Mouse (Mus musculus) limb, embryonic 11.5 days (tissue): ENCODE measurements around the gene Ispd. TPM values are rescaled to one million over a fixed set of nuclear protein-coding genes. Genes with fewer than 3 reads are reported as not detected.
"Not testable (repeated sequence)": the region's sequence is repeated elsewhere in the genome, so short reads cannot be mapped to it uniquely, and the experiment has no call there.

Experiments
- ATAC-seq: fragments of 200-750 bp; cut with Nextera tagmentation; 2 replicates; pipeline ENCODE4 v1.8.0; 2017; ENCODE audit warnings: low read depth; ENCODE audit not compliant: insufficient number of reproducible peaks, low FRiP score, low TSS enrichment
- DNase-seq: peaks from one replicate; pipeline ENCODE4 v3.0.0-alpha.2; 2015; ENCODE audit warnings: low spot score
- H3K27ac ChIP-seq: fragments of 300-500 bp; sonication (generic); replicated peaks from 2 replicates; pipeline ENCODE4 v1.5.1; 2014; ENCODE audit warnings: low read depth, mild to moderate bottlenecking, low read length
- H3K27me3 ChIP-seq: fragments of 300-500 bp; sonication (generic); 2 replicates; pipeline ENCODE4 v1.6.1; 2014; ENCODE audit warnings: mild to moderate bottlenecking, low read length, mixed read lengths; ENCODE audit not compliant: control insufficient read depth, insufficient read depth
- H3K36me3 ChIP-seq: fragments of 300-500 bp; sonication (generic); 2 replicates; pipeline ENCODE4 v1.6.1; 2014; ENCODE audit warnings: mild to moderate bottlenecking, low read length, moderate library complexity, mixed read lengths; ENCODE audit not compliant: control insufficient read depth, insufficient read depth
- H3K4me1 ChIP-seq: fragments of 300-500 bp; sonication (generic); 2 replicates; pipeline ENCODE4 v1.6.1; 2014; ENCODE audit warnings: low read length, mixed read lengths; ENCODE audit not compliant: control insufficient read depth, insufficient read depth
- H3K4me2 ChIP-seq: fragments of 300-500 bp; sonication (generic); 2 replicates; pipeline ENCODE4 v1.6.1; 2014; ENCODE audit warnings: low read depth, mild to moderate bottlenecking, moderate library complexity; ENCODE audit not compliant: severe bottlenecking
- H3K4me3 ChIP-seq: fragments of 300-500 bp; sonication (generic); 2 replicates; pipeline ENCODE4 v1.5.1; 2014; ENCODE audit warnings: low read depth, low read length
- H3K9ac ChIP-seq: fragments of 300-500 bp; sonication (generic); 2 replicates; pipeline ENCODE4 v1.6.1; 2014; ENCODE audit warnings: mild to moderate bottlenecking, low read length
- H3K9me3 ChIP-seq: fragments of 300-500 bp; sonication (generic); 2 replicates; pipeline ENCODE4 v1.6.1; 2016; ENCODE audit warnings: low read length; ENCODE audit not compliant: control insufficient read depth
- WGBS: fragments of 180-500 bp; shearing (Covaris S2); extraction: QIAGEN DNeasy Blood & Tissue Kit; methylation state at CpG from one replicate; pipeline ENCODE4 v1.1.7; 2014; 5-methylcytosine and 5-hydroxymethylcytosine counted together
- polyA plus RNA-seq: library from polyadenylated mRNA; unstranded; fragments of >200 nt; fragmentation: Nextera tagmentation; extraction: Ambion mirVana; gene quantifications from 2 replicates; pipeline ENCODE4 v1.2.1, GENCODE M21; 2014

The Ispd gene
- polyA plus RNA-seq, 1 experiment from 2014 or later = 5.5 TPM

- DNase-seq, H3K27me3 ChIP-seq, H3K9ac ChIP-seq, H3K4me3 ChIP-seq, H3K27ac ChIP-seq, H3K4me2 ChIP-seq, H3K9me3 ChIP-seq, H3K36me3 ChIP-seq, ATAC-seq, H3K4me1 ChIP-seq: not testable (repeated sequence)
- WGBS = 86% methylated on average over 3 of the region's 4 CpGs
These were observed 4.9 kb upstream of the Ispd start for GRCm38 (mm10) chr12:36376391-36376790.

GRCm38 (mm10) chr12:36380254-36380653, 996 bp upstream of the Ispd start:
- Histone ChIP-seq H3K9me3 (no peaks in the 10 kb centered on the region), H3K27me3 (no peaks in the 10 kb centered on the region), H3K4me1 (no peaks in the 10 kb centered on the region), H3K4me3 (no peak overlapping the region), H3K27ac (no peak overlapping the region), H3K9ac (no peak overlapping the region), H3K4me2 (no peak overlapping the region), H3K36me3 (no peaks in the 10 kb centered on the region)
- no peak for ATAC-seq
- DNase-seq = no peak
- 72% methylated on average over 3 of the region's 3 CpGs for WGBS

GRCm38 (mm10) chr12:36380806-36381205, 444 bp upstream of the Ispd start:
- Histone ChIP-seq H3K36me3 (no peaks in the 10 kb centered on the region), H3K27ac (no peak overlapping the region), H3K27me3 (no peaks in the 10 kb centered on the region), H3K9ac (no peak overlapping the region), H3K9me3 (no peaks in the 10 kb centered on the region), H3K4me1 (no peaks in the 10 kb centered on the region), H3K4me3 (no peak overlapping the region), H3K4me2 (peak overlapping the region; percentile 50; the same call in 1 of the 2 replicates)
- ATAC-seq (no peak), DNase-seq (no peak)
- WGBS = 51% methylated on average over 5 of the region's 5 CpGs

GRCm38 (mm10) chr12:36385386-36385785, 4.1 kb downstream of the Ispd start:
- Histone ChIP-seq H3K27me3 (no peaks in the 10 kb centered on the region), H3K27ac (no peak overlapping the region), H3K4me3 (no peak overlapping the region), H3K9me3 (no peaks in the 10 kb centered on the region), H3K9ac (no peak overlapping the region), H3K4me1 (no peaks in the 10 kb centered on the region), H3K36me3 (no peaks in the 10 kb centered on the region), H3K4me2 (no peak overlapping the region)
- 63% methylated on average over 6 of the region's 6 CpGs for WGBS
- ATAC-seq = no peak
- no peak for DNase-seq

- no peak for ATAC-seq
- Histone ChIP-seq H3K4me1 (no peaks in the 10 kb centered on the region), H3K9ac (no peak overlapping the region), H3K27me3 (no peaks in the 10 kb centered on the region), H3K4me2 (no peak overlapping the region), H3K27ac (no peak overlapping the region), H3K36me3 (no peaks in the 10 kb centered on the region), H3K9me3 (no peaks in the 10 kb centered on the region), H3K4me3 (no peak overlapping the region)
- no peak for DNase-seq
- 92% methylated on average over 4 of the region's 4 CpGs for WGBS
These were observed 5.7 kb downstream of the Ispd start for GRCm38 (mm10) chr12:36386991-36387390.

GRCm38 (mm10) chr12:36395115-36395514, 13.9 kb downstream of the Ispd start:
- Histone ChIP-seq H3K36me3 (no peaks in the 10 kb centered on the region), H3K4me2 (no peak overlapping the region), H3K9ac (no peak overlapping the region), H3K9me3 (no peaks in the 10 kb centered on the region), H3K4me1 (no peaks in the 10 kb centered on the region), H3K4me3 (no peak overlapping the region), H3K27me3 (no peaks in the 10 kb centered on the region), H3K27ac (no peak overlapping the region)
- 92% methylated on average over 2 of the region's 2 CpGs for WGBS
- DNase-seq (no peak), ATAC-seq (no peak)

GRCm38 (mm10) chr12:36423677-36424076, 42.4 kb downstream of the Ispd start:
- Histone ChIP-seq H3K27ac (no peak overlapping the region), H3K9ac (no peak overlapping the region), H3K4me1 (no peaks in the 10 kb centered on the region), H3K4me2 (no peak overlapping the region), H3K36me3 (no peaks in the 10 kb centered on the region), H3K4me3 (no peak overlapping the region), H3K9me3 (no peaks in the 10 kb centered on the region), H3K27me3 (no peaks in the 10 kb centered on the region)
- 64% methylated on average over 10 of the region's 10 CpGs for WGBS
- ATAC-seq = no peak
- DNase-seq = peak; percentile 28

GRCm38 (mm10) chr12:36425258-36425657, 44.0 kb downstream of the Ispd start:
- Histone ChIP-seq H3K27ac (no peak overlapping the region), H3K4me2 (no peak overlapping the region), H3K4me3 (no peak overlapping the region), H3K36me3 (no peaks in the 10 kb centered on the region), H3K9ac (no peak overlapping the region), H3K9me3 (no peaks in the 10 kb centered on the region), H3K27me3 (no peaks in the 10 kb centered on the region), H3K4me1 (no peaks in the 10 kb centered on the region)
- DNase-seq = no peak
- no peak for ATAC-seq
- WGBS = 85% methylated on average over 7 of the region's 7 CpGs
